In genomic region chr1:77051239-77051638, GRCm38 (mm10) we compare ENCODE assay signal across 23 mouse cellular contexts.
DNase-seq lines count a peak whose midpoint lies in the region; ATAC-seq and TF ChIP-seq lines count a peak whose summit lies in the region.
"Had no signal": no experiment of that assay in that cellular context is flagged by ENCODE, and none has a peak within 500 bp of the region (broad histone marks: within the 10 kb centered on the region; RNA-seq: fewer than 3 reads in every experiment).

No protein-coding gene starts in this region.

- TF ChIP-seq EP300 in heart, adult 2 months (IDR thresholded peaks at IDR 0.05; ENCODE audit: insufficient read depth, low read depth, low read length), result no peak

- H3K4me3 ChIP-seq in heart, embryonic 13.5 days, result no peak overlapping the region
- no peak overlapping the region for H3K4me3 ChIP-seq in heart, adult 2 months
- H3K4me3 ChIP-seq in lung, embryonic 16.5 days (ENCODE audit: low read length), result no peak overlapping the region
- H3K4me3 ChIP-seq in stomach, embryonic 15.5 days (replicated peaks), result no peak overlapping the region
- H3K4me3 ChIP-seq: embryonic facial prominence, embryonic 15.5 days; gastrocnemius, adult 2 months; hindbrain, embryonic 13.5 days; liver, embryonic 15.5 days; midbrain, embryonic 10.5 days; neural tube, embryonic 15.5 days had no signal

- WGBS in heart, embryonic 13.5 days, result 42% methylated on average over 5 of the region's 5 CpGs
- WGBS in heart, adult 2 months, result 63% methylated on average over 5 of the region's 5 CpGs
- 49% methylated on average over 5 of the region's 5 CpGs for WGBS in lung, embryonic 16.5 days
- WGBS in stomach, embryonic 15.5 days, result 41% methylated on average over 5 of the region's 5 CpGs

- H3K27me3 ChIP-seq in heart, embryonic 13.5 days (replicated peaks), result no peaks in the 10 kb centered on the region
- H3K27me3 ChIP-seq in heart, adult 2 months (ENCODE audit: control insufficient read depth, insufficient read depth, low read length), result no peaks in the 10 kb centered on the region
- H3K27me3 ChIP-seq in lung, embryonic 16.5 days (ENCODE audit: control insufficient read depth, insufficient read depth, low read depth, low read length), result no peaks in the 10 kb centered on the region
- H3K27me3 ChIP-seq in stomach, embryonic 15.5 days (replicated peaks), result no peaks in the 10 kb centered on the region
- H3K27me3 ChIP-seq: embryonic facial prominence, embryonic 15.5 days; hindbrain, embryonic 13.5 days; liver, embryonic 15.5 days; neural tube, embryonic 15.5 days had no signal

- H3K9ac ChIP-seq in heart, embryonic 13.5 days, result no peak overlapping the region
- no peak overlapping the region for H3K9ac ChIP-seq in heart, adult 2 months (ENCODE audit: low read depth, low read length)
- H3K9ac ChIP-seq in lung, embryonic 16.5 days (ENCODE audit: low read length), result no peak overlapping the region
- H3K9ac ChIP-seq in stomach, embryonic 15.5 days, result no peak overlapping the region
- H3K9ac ChIP-seq: embryonic facial prominence, embryonic 15.5 days; hindbrain, embryonic 13.5 days; liver, embryonic 15.5 days; neural tube, embryonic 15.5 days had no signal

- intact Hi-C loops in heart, adult 2 months (cut with DNase I), result no loop called here

- H3K9me3 ChIP-seq in heart, embryonic 13.5 days, result no peaks in the 10 kb centered on the region
- no peaks in the 10 kb centered on the region for H3K9me3 ChIP-seq in lung, embryonic 16.5 days (ENCODE audit: control insufficient read depth, low read length)
- no peaks in the 10 kb centered on the region for H3K9me3 ChIP-seq in stomach, embryonic 15.5 days
- H3K9me3 ChIP-seq: embryonic facial prominence, embryonic 15.5 days; hindbrain, embryonic 13.5 days; liver, embryonic 15.5 days; neural tube, embryonic 15.5 days had no signal

- H3K79me2 ChIP-seq in heart, adult 2 months (replicated peaks; ENCODE audit: control insufficient read depth, insufficient read depth, low read length), result no peaks in the 10 kb centered on the region

- H3K4me1 ChIP-seq in heart, embryonic 13.5 days, result peaks cover 10% of the 10 kb centered on the region
- peaks cover 1% of the 10 kb centered on the region; the same call in 1 of the 2 replicates for H3K4me1 ChIP-seq in heart, adult 2 months (ENCODE audit: control insufficient read depth, insufficient read depth, low read length)
- no peaks in the 10 kb centered on the region for H3K4me1 ChIP-seq in lung, embryonic 16.5 days (replicated peaks; ENCODE audit: control insufficient read depth, insufficient read depth, low read length)
- H3K4me1 ChIP-seq in stomach, embryonic 15.5 days, result no peaks in the 10 kb centered on the region
- H3K4me1 ChIP-seq: embryonic facial prominence, embryonic 15.5 days; liver, embryonic 15.5 days; midbrain, embryonic 10.5 days; neural tube, embryonic 15.5 days had no signal

- TF ChIP-seq CTCF in heart, adult 2 months (IDR thresholded peaks at IDR 0.05), result no peak

- no peak for ATAC-seq in heart, embryonic 13.5 days (ENCODE audit: extremely low read depth, insufficient number of reproducible peaks, low FRiP score, low TSS enrichment)
- ATAC-seq in lung, embryonic 16.5 days (ENCODE audit: low read depth), result peak; percentile 83; the same call in 1 of the 2 replicates
- peak; percentile 66; the same call in 1 of the 2 replicates for ATAC-seq in stomach, embryonic 15.5 days (ENCODE audit: insufficient read depth, low FRiP score, low read depth)
- ATAC-seq: forebrain, embryonic 14.5 days had no signal

- no peak for DNase-seq in heart, adult 2 months
- DNase-seq in lung, postnatal 14 days, result no peak
- DNase-seq in embryo, embryonic 11 days, result peak; percentile 9
- no peak for DNase-seq in gastrocnemius, postnatal 10 days
- no peak for DNase-seq in right cerebral cortex, postnatal 14 days
- DNase-seq: adrenal gland, postnatal 10 days; cerebellum, adult 2 months; gastrocnemius, adult 2 months; heart, postnatal 36 days; kidney, postnatal 4 days; layer of hippocampus, adult 9-11 months; liver; thymus, postnatal 14 days had no signal

- peak overlapping the region; percentile 42 for H3K27ac ChIP-seq in heart, embryonic 13.5 days (replicated peaks)
- H3K27ac ChIP-seq in heart, adult 2 months, result no peak overlapping the region
- H3K27ac ChIP-seq in lung, embryonic 16.5 days (ENCODE audit: low read length), result peak overlapping the region; percentile 59; the same call in 1 of the 2 replicates
- no peak overlapping the region for H3K27ac ChIP-seq in stomach, embryonic 15.5 days
- H3K27ac ChIP-seq: embryonic facial prominence, embryonic 15.5 days; gastrocnemius, adult 2 months; hindbrain, embryonic 13.5 days; liver, embryonic 15.5 days; macrophage; midbrain, embryonic 10.5 days; neural tube, embryonic 15.5 days had no signal

- H3K4me2 ChIP-seq in heart, embryonic 13.5 days, result no peak overlapping the region
- no peak overlapping the region for H3K4me2 ChIP-seq in lung, embryonic 16.5 days (ENCODE audit: low read depth, low read length)
- H3K4me2 ChIP-seq in stomach, embryonic 15.5 days, result no peak overlapping the region
- H3K4me2 ChIP-seq: embryonic facial prominence, embryonic 15.5 days; hindbrain, embryonic 13.5 days; liver, embryonic 15.5 days; neural tube, embryonic 15.5 days had no signal

- TF ChIP-seq POLR2A in heart, adult 2 months (IDR thresholded peaks at IDR 0.05; ENCODE audit: insufficient read depth, low read depth, low read length), result no peak

- H3K36me3 ChIP-seq in heart, embryonic 13.5 days, result no peaks in the 10 kb centered on the region
- H3K36me3 ChIP-seq in heart, adult 2 months (ENCODE audit: control insufficient read depth, insufficient read depth, low read length), result no peaks in the 10 kb centered on the region; the same call in none of the 2 replicates
- no peaks in the 10 kb centered on the region for H3K36me3 ChIP-seq in lung, embryonic 16.5 days (ENCODE audit: control insufficient read depth, insufficient read depth, low read length)
- H3K36me3 ChIP-seq in stomach, embryonic 15.5 days, result no peaks in the 10 kb centered on the region
- H3K36me3 ChIP-seq: embryonic facial prominence, embryonic 15.5 days; hindbrain, embryonic 13.5 days; liver, embryonic 15.5 days; midbrain, embryonic 10.5 days; neural tube, embryonic 15.5 days had no signal

Comparison
In these comparisons a context has a peak if more than half of its experiments do, and no peak if none do; other contexts are left out.
1. H3K27ac ChIP-seq: peak in heart, embryonic 13.5 days (single experiment) and lung, embryonic 16.5 days (single experiment); none in heart, adult 2 months (single experiment) and stomach, embryonic 15.5 days (single experiment).